Mouse (Mus musculus) thymus, adult 2 months (tissue): Measurements from ENCODE around the gene Slc6a14.

Source experiments
- CTCF ChIP-seq: fragments of 200-500 bp; IDR thresholded peaks from 2 replicates; pipeline ENCODE4 v1.5.1; 2012; ENCODE audit warnings: mild to moderate bottlenecking, control low read depth, low read length, moderate library complexity, borderline replicate concordance; ENCODE audit not compliant: control insufficient read depth, poor library complexity, insufficient read depth; ENCODE audit errors: extremely low read depth
- POLR2A ChIP-seq: fragments of 200-500 bp; IDR thresholded peaks from 2 replicates; pipeline ENCODE4 v1.6.1; 2012; ENCODE audit warnings: mild to moderate bottlenecking, low read length, control low read depth, moderate library complexity; ENCODE audit not compliant: control insufficient read depth, poor library complexity, insufficient read depth; ENCODE audit errors: extremely low read depth

DNA sequence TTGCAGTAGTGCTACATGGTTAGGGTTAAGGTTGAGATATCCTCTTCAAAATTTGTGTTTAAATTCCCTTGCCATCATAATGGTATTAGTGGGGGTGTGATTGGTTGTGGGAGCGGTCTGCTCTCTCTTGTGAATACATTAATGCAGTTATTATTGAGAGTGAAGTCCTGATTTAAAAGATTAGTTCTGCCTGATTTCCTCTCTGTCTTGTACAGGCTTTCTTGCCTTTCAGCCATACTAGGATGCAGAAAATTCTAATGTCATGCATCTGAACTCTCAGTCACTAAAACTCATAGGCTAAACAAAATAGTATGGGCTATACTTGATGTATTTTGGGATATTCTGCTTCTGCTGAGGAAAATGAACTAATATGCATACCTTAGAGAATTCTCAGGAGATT lies 10.2 kb upstream of the Slc6a14 start:
- TF ChIP-seq CTCF (no peak), POLR2A (no peak)
